Mouse (Mus musculus) neutrophil, adult 59 days (primary cell): Measurements from ENCODE around the gene Gm8882. TPM values are rescaled to one million over a fixed set of nuclear protein-coding genes. Genes with fewer than 3 reads are reported as not detected.

Experiments
- total RNA-seq, 2 experiments: library from RNA; stranded (reverse); gene quantifications; 1 replicate in 1 of 2; 2 replicates in 1 of 2; pipeline ENCODE4 v1.2.4; 2023

Gene Gm8882
- total RNA-seq = not detected

GRCm38 (mm10) chr6:132364034-132364433 is at the start of gene Gm8882:
Gene Gm8882, minus strand, starts transcription at chr6:132364134.

GRCm38 (mm10) chr6:132314657-132315056 is 49.3 kb downstream of the Gm8882 start, which contains the start of gene Prpmp5:
Gene Prpmp5, minus strand, starts transcription at chr6:132314757.

Other genes with a start within 250 kb of the Gm8882 start
- gene Prb1, start 153.6 kb downstream of the Gm8882 start, total RNA-seq = not detected
- not detected for gene Prpmp5, start 49.4 kb downstream of the Gm8882 start, total RNA-seq
- not detected for gene Prh1, start 205.7 kb upstream of the Gm8882 start, total RNA-seq
- not detected for gene Prp2, start 231.8 kb upstream of the Gm8882 start, total RNA-seq